Mouse (Mus musculus) small intestine, adult 2 months (tissue): ENCODE data around the gene Stxbp6.

Source experiments
- CTCF ChIP-seq: fragments of 200-500 bp; IDR thresholded peaks from 2 replicates; pipeline ENCODE4 v1.5.1; 2012; ENCODE audit warnings: low read depth, mild to moderate bottlenecking, control low read depth, inconsistent platforms, low read length, moderate library complexity, mixed read lengths; ENCODE audit not compliant: insufficient replicate concordance, insufficient read length; ENCODE audit errors: extremely low read depth
- POLR2A ChIP-seq: fragments of 200-500 bp; IDR thresholded peaks from 2 replicates; pipeline ENCODE4 v1.6.1; 2012; ENCODE audit warnings: low read depth, mild to moderate bottlenecking, control low read depth, inconsistent platforms, low read length, moderate library complexity

GRCm38 (mm10) chr12:44886826-44887225 is 187.7 kb downstream of the Stxbp6 start:
- TF ChIP-seq CTCF, result no peak
- TF ChIP-seq POLR2A, result no peak
